Mouse (Mus musculus): Measurements from ENCODE around the gene Gm10959. TPM values are rescaled to one million over a fixed set of nuclear protein-coding genes. Genes with fewer than 3 reads are reported as not detected.

The Gm10959 gene
- polyA plus RNA-seq, 1 experiment from 2014 or later: not detected

- no peak for DNase-seq (ENCODE audit: low spot score)
Measured at GRCm38 (mm10) chr3:122894772-122895171, 24.4 kb downstream of the Gm10959 start, which contains the start of gene Fabp2. TSS of gene Fabp2 (plus strand) at chr3:122895072.

GRCm38 (mm10) chr3:122888371-122888819 is 30.8 kb downstream of the Gm10959 start:
- DNase-seq (ENCODE audit: low spot score): no peak

GRCm38 (mm10) chr3:122887505-122888301 is 31.5 kb downstream of the Gm10959 start:
- DNase-seq (ENCODE audit: low spot score): no peak

GRCm38 (mm10) chr3:122878705-122879315 is 40.4 kb downstream of the Gm10959 start:
- DNase-seq (ENCODE audit: low spot score): no peak

GRCm38 (mm10) chr3:122877543-122877942 is 41.6 kb downstream of the Gm10959 start:
- DNase-seq (ENCODE audit: low spot score): no peak

GRCm38 (mm10) chr3:122876870-122877269 is 42.3 kb downstream of the Gm10959 start:
- DNase-seq (ENCODE audit: low spot score): no peak

GRCm38 (mm10) chr3:122871596-122871995 is 47.6 kb downstream of the Gm10959 start:
- no peak for DNase-seq (ENCODE audit: low spot score)

GRCm38 (mm10) chr3:122868270-122868669 is 50.9 kb downstream of the Gm10959 start:
- DNase-seq (ENCODE audit: low spot score): no peak

- no peak for DNase-seq (ENCODE audit: low spot score)
Measured at GRCm38 (mm10) chr3:122865092-122865491, 54.1 kb downstream of the Gm10959 start.

Other genes with a start within 250 kb of the Gm10959 start
- 2.4 and 2.5 TPM in 2 replicates for gene Pde5a, start 190.4 kb downstream of the Gm10959 start, polyA plus RNA-seq (2015; fragmentation: Nextera tagmentation; extraction: Ambion mirVana)
- gene Fabp2, start 24.3 kb downstream of the Gm10959 start, polyA plus RNA-seq (2015; fragmentation: Nextera tagmentation; extraction: Ambion mirVana): 0.86 and 1.0 TPM in 2 replicates
- gene 1810037I17Rik, start 4.8 kb upstream of the Gm10959 start, polyA plus RNA-seq (2015; fragmentation: Nextera tagmentation; extraction: Ambion mirVana): 139 and 157 TPM in 2 replicates
- gene Usp53, start 65.2 kb upstream of the Gm10959 start, polyA plus RNA-seq (2015; fragmentation: Nextera tagmentation; extraction: Ambion mirVana): 4.5 and 6.9 TPM in 2 replicates
- gene Myoz2, start 115.7 kb upstream of the Gm10959 start, polyA plus RNA-seq (2015; fragmentation: Nextera tagmentation; extraction: Ambion mirVana): 0.28 TPM in 1 of 2 replicates, not detected in the other